Mouse (Mus musculus) hindbrain, embryonic 13.5 days (tissue): ENCODE results near the gene Rprml. TPM values are rescaled to one million over a fixed set of nuclear protein-coding genes. Genes with fewer than 3 reads are reported as not detected.

Source experiments
- ATAC-seq: fragments of 200-750 bp; cut with Nextera tagmentation; 2 replicates; pipeline ENCODE4 v1.8.0; 2017; ENCODE audit warnings: moderate TSS enrichment; ENCODE audit not compliant: low FRiP score
- H3K27ac ChIP-seq: fragments of 300-500 bp; sonication (generic); 2 replicates; pipeline ENCODE4 v1.5.1; 2015; ENCODE audit warnings: inconsistent platforms, mild to moderate bottlenecking, moderate library complexity
- H3K27me3 ChIP-seq: fragments of 300-500 bp; sonication (generic); 2 replicates; pipeline ENCODE4 v1.6.1; 2015; ENCODE audit warnings: mild to moderate bottlenecking, inconsistent platforms
- H3K36me3 ChIP-seq: fragments of 300-500 bp; sonication (generic); 2 replicates; pipeline ENCODE4 v1.6.1; 2015; ENCODE audit warnings: mild to moderate bottlenecking, inconsistent platforms
- H3K4me1 ChIP-seq: fragments of 300-500 bp; sonication (generic); replicated peaks from 2 replicates; pipeline ENCODE4 v1.6.1; 2015; ENCODE audit warnings: inconsistent platforms
- H3K4me2 ChIP-seq: fragments of 300-500 bp; sonication (generic); 2 replicates; pipeline ENCODE4 v1.6.1; 2015; ENCODE audit warnings: inconsistent platforms, mild to moderate bottlenecking, moderate library complexity
- H3K4me3 ChIP-seq: fragments of 300-500 bp; sonication (generic); 2 replicates; pipeline ENCODE4 v1.5.1; 2015; ENCODE audit warnings: mild to moderate bottlenecking, inconsistent platforms
- H3K9ac ChIP-seq: fragments of 300-500 bp; sonication (generic); 2 replicates; pipeline ENCODE4 v1.6.1; 2015; ENCODE audit warnings: mild to moderate bottlenecking, inconsistent platforms
- H3K9me3 ChIP-seq: fragments of 300-500 bp; sonication (generic); 2 replicates; pipeline ENCODE4 v1.6.1; 2016; ENCODE audit warnings: inconsistent platforms
- WGBS: fragments of 180-500 bp; shearing (Covaris S2); methylation state at CpG from one replicate; pipeline ENCODE4 v1.1.7; 2015; 5-methylcytosine and 5-hydroxymethylcytosine counted together
- polyA plus RNA-seq: library from polyadenylated mRNA; unstranded; fragments of >200 nt; fragmentation: Nextera tagmentation; extraction: Ambion mirVana; gene quantifications from 2 replicates; pipeline ENCODE4 v1.2.1, GENCODE M21; 2015

The Rprml gene
- polyA plus RNA-seq: 0.26 TPM in 1 of 2 replicates, not detected in the other

DNA sequence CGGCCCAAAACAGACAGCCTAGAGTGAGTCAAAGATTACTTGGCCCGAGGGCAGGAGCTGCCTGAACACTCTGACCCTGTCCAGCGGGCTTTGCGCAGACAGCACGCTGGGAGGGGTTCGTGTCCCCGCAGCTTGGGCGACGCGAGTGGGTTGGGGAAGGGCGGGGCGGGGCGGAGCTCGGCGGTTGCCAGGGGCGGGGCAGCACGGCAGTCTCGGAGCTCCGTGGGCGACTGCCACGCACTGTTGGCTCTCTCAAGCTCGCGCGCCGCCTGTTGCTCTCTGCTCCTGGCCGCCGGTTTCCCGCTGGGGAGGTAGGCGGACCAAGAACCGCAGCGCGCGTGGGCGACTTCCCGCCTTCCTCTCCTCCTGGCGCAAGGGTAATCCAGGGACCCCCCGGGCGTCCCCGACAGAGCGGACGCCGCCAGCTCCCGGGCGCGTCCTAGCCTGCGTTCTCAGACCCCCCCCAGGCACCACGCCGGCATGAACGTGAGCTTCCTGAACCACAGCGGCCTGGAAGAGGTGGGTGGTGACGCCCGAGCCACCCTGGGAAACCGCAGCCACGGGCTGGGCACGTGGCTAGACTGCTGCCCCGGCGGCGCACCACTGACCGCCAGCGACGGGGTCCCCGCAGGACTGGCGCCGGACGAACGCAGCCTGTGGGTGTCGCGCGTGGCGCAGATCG is at the start of gene Rprml:
Gene Rprml (plus strand): TSS at position 270 of the 682 bp plus-strand sequence.
- H3K4me2 ChIP-seq: peak within 1 kb of the TSS; percentile 75
- no peak for ATAC-seq
- no peaks in the 10 kb centered on the region for H3K36me3 ChIP-seq
- peak within 1 kb of the TSS; percentile 43 for H3K4me3 ChIP-seq
- H3K27ac ChIP-seq: no peak within 1 kb of the TSS
- peaks cover 91% of the 10 kb centered on the region for H3K27me3 ChIP-seq
- WGBS: under 1% methylated on average over 71 of the region's 71 CpGs
- peaks cover 15% of the 10 kb centered on the region for H3K4me1 ChIP-seq
- peak within 1 kb of the TSS; percentile 53 for H3K9ac ChIP-seq
- H3K9me3 ChIP-seq: no peaks in the 10 kb centered on the region

DNA sequence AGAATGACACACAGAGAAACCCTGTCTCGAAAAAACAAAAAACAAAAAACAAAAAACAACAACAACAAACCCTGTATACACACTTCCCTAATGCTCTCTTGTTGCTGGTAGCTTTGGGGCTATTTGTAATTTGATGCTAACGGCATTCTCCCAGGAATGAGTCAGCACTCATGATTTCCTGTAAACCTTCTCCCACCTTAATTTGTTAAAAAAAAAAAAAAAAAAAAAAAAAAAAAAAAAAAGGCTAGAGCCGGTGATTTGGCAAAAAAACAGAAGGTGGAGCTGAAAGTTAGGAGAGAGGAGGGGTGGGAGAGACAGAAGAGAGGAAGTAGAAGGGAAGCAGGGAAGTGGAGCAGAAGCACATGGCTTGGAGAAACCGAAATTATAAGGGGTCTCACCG is 42.8 kb upstream of the Rprml start:
- Histone ChIP-seq H3K4me2 (no peak overlapping the region), H3K36me3 (no peaks in the 10 kb centered on the region), H3K9ac (no peak overlapping the region), H3K27me3 (no peaks in the 10 kb centered on the region), H3K27ac (no peak overlapping the region), H3K9me3 (no peaks in the 10 kb centered on the region), H3K4me1 (no peaks in the 10 kb centered on the region), H3K4me3 (no peak overlapping the region)
- ATAC-seq: no peak
- 82% methylated on average over 5 of the region's 5 CpGs for WGBS

GRCm38 (mm10) chr11:103610772-103611171 is 38.6 kb upstream of the Rprml start:
- Histone ChIP-seq H3K27me3 (no peaks in the 10 kb centered on the region), H3K4me1 (no peaks in the 10 kb centered on the region), H3K9ac (no peak overlapping the region), H3K4me3 (no peak overlapping the region), H3K4me2 (no peak overlapping the region), H3K9me3 (no peaks in the 10 kb centered on the region), H3K36me3 (no peaks in the 10 kb centered on the region), H3K27ac (no peak overlapping the region)
- WGBS: 100% methylated on average over 2 of the region's 2 CpGs
- no peak for ATAC-seq

DNA sequence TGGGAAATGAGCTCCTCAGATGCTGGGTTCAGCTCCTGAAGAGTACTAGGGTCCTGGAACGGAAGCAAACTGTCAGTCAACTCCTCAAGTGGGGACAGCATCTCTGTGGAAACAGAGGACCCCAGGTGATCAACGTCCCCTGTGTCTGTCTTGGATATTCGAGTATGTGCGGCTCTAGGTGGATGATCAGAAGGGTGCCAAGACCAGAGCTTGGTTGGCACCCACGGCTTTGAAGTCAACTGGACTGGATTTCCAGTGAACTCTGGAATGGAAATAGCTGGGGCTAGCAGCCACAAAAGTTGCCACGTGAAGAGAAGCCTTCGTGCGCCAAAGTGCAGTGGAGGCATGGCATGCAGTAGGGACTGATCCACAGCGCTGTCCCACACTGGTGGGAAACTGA is 28.3 kb upstream of the Rprml start, which contains the start of gene Gm884:
Gene Gm884 (minus strand): TSS at position 101 of the 400 bp plus-strand sequence.
- 80% methylated on average over 9 of the region's 9 CpGs for WGBS
- Histone ChIP-seq H3K27ac (no peak within 1 kb of the TSS), H3K4me2 (no peak within 1 kb of the TSS), H3K9ac (no peak within 1 kb of the TSS), H3K27me3 (0 out of 2 replicates have a peak, but pooled peaks cover 3% of the 10 kb centered on the region), H3K36me3 (no peaks in the 10 kb centered on the region), H3K9me3 (no peaks in the 10 kb centered on the region), H3K4me1 (no peaks in the 10 kb centered on the region), H3K4me3 (no peak within 1 kb of the TSS)
- ATAC-seq: no peak

DNA sequence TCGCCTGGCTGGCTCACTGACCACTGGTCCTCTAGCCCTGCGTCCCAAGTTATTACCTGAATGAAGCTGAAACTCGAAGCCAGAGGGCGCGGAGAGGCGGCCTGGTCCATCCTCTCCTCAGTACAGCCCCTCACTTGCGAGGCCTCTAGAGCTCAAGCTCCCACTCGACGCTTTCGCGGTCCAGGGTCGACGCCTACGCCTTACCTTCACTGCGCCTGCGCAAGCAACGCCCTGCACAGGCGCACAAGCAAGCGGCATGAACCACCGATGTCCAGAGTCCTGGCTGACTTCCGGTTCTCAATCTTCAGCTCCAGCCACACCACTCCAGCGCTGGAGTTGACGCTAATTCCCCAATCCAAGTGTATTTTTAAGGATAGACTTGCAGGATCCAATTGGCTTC is 21.9 kb upstream of the Rprml start:
- Histone ChIP-seq H3K9ac (no peak overlapping the region), H3K36me3 (no peaks in the 10 kb centered on the region), H3K4me1 (no peaks in the 10 kb centered on the region), H3K27ac (no peak overlapping the region), H3K4me2 (no peak overlapping the region), H3K27me3 (no peaks in the 10 kb centered on the region), H3K4me3 (no peak overlapping the region), H3K9me3 (no peaks in the 10 kb centered on the region)
- ATAC-seq: no peak
- 85% methylated on average over 23 of the region's 23 CpGs for WGBS

GRCm38 (mm10) chr11:103634806-103635205 is 14.6 kb upstream of the Rprml start:
- 88% methylated on average over 7 of the region's 7 CpGs for WGBS
- ATAC-seq: no peak
- no peak overlapping the region for H3K27ac ChIP-seq

DNA sequence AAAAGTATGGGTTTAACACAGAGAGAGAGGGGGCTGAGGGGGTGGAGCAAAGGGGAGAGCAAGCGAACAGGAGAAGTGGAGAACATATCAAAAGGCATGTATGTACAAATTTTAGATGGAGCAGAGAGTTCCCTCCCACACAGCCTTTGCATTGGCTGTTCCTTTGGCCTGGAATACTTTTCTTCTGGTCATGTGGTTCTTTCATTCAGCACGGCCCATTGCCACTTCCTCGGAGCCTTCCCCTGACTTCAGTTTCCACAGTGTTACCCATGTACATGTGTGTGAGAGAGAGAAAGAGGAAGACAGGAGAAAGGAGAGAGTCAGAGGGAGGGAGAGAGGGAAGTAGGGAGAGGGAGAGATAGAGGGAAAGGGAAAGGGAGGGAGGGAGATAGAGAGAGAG is 13.9 kb upstream of the Rprml start:
- Histone ChIP-seq H3K4me3 (no peak overlapping the region), H3K4me2 (no peak overlapping the region), H3K9me3 (no peaks in the 10 kb centered on the region), H3K4me1 (0 out of 2 replicates have a peak, but pooled peaks cover 5% of the 10 kb centered on the region), H3K27ac (no peak overlapping the region), H3K27me3 (peaks cover 24% of the 10 kb centered on the region), H3K9ac (no peak overlapping the region), H3K36me3 (no peaks in the 10 kb centered on the region)
- 75% methylated on average over 3 of the region's 3 CpGs for WGBS
- ATAC-seq: no peak

More at GRCm38 (mm10) chr11:103634806-103635205, 14.6 kb upstream of the Rprml start:
- 0 out of 2 replicates have a peak, but pooled peaks cover 4% of the 10 kb centered on the region for H3K4me1 ChIP-seq
- no peaks in the 10 kb centered on the region for H3K9me3 ChIP-seq
- no peak overlapping the region for H3K9ac ChIP-seq
- no peak overlapping the region for H3K4me2 ChIP-seq
- H3K36me3 ChIP-seq: no peaks in the 10 kb centered on the region
- no peak overlapping the region for H3K4me3 ChIP-seq
- H3K27me3 ChIP-seq: peaks cover 18% of the 10 kb centered on the region

DNA sequence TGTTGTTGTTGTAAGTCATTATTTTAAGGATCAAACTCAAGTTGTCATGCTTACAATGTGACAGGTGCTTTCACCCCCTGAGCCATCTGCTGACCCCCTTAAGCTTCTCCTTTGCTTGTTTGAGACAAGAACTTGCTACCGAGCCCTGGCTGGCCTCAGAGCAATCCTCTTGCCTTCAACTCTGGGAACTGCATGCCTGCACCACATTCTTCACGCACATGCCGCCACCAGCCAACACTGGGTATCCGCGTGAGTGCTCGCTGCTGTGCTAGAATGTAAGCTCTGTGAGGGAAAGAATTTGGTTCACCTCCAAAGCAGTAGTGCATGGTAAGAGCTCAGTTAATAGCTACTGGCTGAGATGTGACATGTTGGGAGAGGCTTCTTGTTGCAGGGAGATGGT is 13.1 kb upstream of the Rprml start:
- Histone ChIP-seq H3K27ac (no peak overlapping the region), H3K9ac (no peak overlapping the region), H3K4me2 (no peak overlapping the region), H3K36me3 (no peaks in the 10 kb centered on the region), H3K27me3 (peaks cover 30% of the 10 kb centered on the region), H3K4me3 (no peak overlapping the region), H3K4me1 (0 out of 2 replicates have a peak, but pooled peaks cover 5% of the 10 kb centered on the region), H3K9me3 (no peaks in the 10 kb centered on the region)
- ATAC-seq: no peak
- 85% methylated on average over 6 of the region's 6 CpGs for WGBS

- ATAC-seq: no peak
- Histone ChIP-seq H3K9ac (no peak within 1 kb of the TSS; the same call in 1 of the 2 replicates), H3K4me1 (0 out of 2 replicates have a peak, but pooled peaks cover 5% of the 10 kb centered on the region), H3K4me2 (0 out of 2 replicates have a peak within 1 kb of the TSS, but pooled peaks have one; percentile 21), H3K9me3 (no peaks in the 10 kb centered on the region), H3K27ac (no peak within 1 kb of the TSS), H3K36me3 (no peaks in the 10 kb centered on the region), H3K4me3 (no peak within 1 kb of the TSS), H3K27me3 (peaks cover 40% of the 10 kb centered on the region)
- 85% methylated on average over 3 of the region's 3 CpGs for whole genome bisulfite sequencing
These were observed 10.6 kb upstream of the Rprml start, which contains the start of gene Lyzl6 for GRCm38 (mm10) chr11:103638790-103639189. Gene Lyzl6, minus strand, starts transcription at chr11:103638890.

- Histone ChIP-seq H3K9me3 (no peaks in the 10 kb centered on the region), H3K27ac (no peak overlapping the region), H3K27me3 (peaks cover 36% of the 10 kb centered on the region), H3K4me1 (0 out of 2 replicates have a peak, but pooled peaks cover 5% of the 10 kb centered on the region), H3K4me3 (no peak overlapping the region), H3K36me3 (no peaks in the 10 kb centered on the region), H3K4me2 (0 out of 2 replicates have a peak overlapping the region, but pooled peaks have one; percentile 21), H3K9ac (no peak overlapping the region; the same call in 1 of the 2 replicates)
- no peak for ATAC-seq
- 4% methylated on average over 10 of the region's 10 CpGs for WGBS
These were observed 9.9 kb upstream of the Rprml start for GRCm38 (mm10) chr11:103639407-103639946.

- H3K9me3 ChIP-seq: no peaks in the 10 kb centered on the region
- 0 out of 2 replicates have a peak, but pooled peaks cover 5% of the 10 kb centered on the region for H3K4me1 ChIP-seq
- no peak overlapping the region for H3K4me3 ChIP-seq
- H3K9ac ChIP-seq: no peak overlapping the region
- ATAC-seq: no peak
- WGBS: 78% methylated on average over 9 of the region's 9 CpGs
- H3K27ac ChIP-seq: no peak overlapping the region
- no peaks in the 10 kb centered on the region for H3K36me3 ChIP-seq
- H3K27me3 ChIP-seq: peaks cover 62% of the 10 kb centered on the region
- no peak overlapping the region for H3K4me2 ChIP-seq
These were observed 6.2 kb upstream of the Rprml start for GRCm38 (mm10) chr11:103643211-103643610.

DNA sequence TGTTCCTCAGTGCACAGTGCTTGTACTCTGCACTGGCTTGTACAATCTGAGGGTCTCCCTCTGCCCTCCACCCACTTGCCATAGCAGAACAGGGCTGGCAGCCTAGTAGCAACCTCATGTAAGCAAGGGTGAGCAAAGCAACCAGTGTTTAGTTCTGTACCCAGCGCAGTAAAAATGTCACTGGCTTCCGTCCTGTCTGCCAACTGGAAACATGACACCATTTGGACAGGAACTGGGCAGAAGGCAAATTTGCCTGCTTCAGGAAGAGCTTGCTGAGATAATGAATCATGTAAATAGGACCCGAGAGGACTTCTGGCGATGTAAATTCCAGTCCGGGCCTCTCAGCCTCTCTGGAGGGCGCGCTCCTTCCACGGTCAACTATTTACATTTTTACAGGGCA is 3.6 kb upstream of the Rprml start:
- Histone ChIP-seq H3K36me3 (no peaks in the 10 kb centered on the region), H3K9ac (no peak overlapping the region), H3K27ac (no peak overlapping the region), H3K4me2 (no peak overlapping the region), H3K4me1 (peaks cover 15% of the 10 kb centered on the region), H3K9me3 (no peaks in the 10 kb centered on the region), H3K4me3 (no peak overlapping the region), H3K27me3 (peaks cover 68% of the 10 kb centered on the region)
- ATAC-seq: no peak
- WGBS: 74% methylated on average over 8 of the region's 8 CpGs
